Mouse (Mus musculus) heart, adult 2 months (tissue): ENCODE measurements at regions not wholly inside any gene's neighbourhood (a gene's known extent, or its start where the extent isn't known, plus 50 kb on each side); places are given as distances from the start of the nearest gene placed in this dataset.

ENCODE experiments used
- CTCF ChIP-seq: fragments of 200-600 bp; IDR thresholded peaks from 2 replicates; pipeline ENCODE4 v1.8.1; 2022; ENCODE audit warnings: antibody characterized with exemption, mild to moderate bottlenecking, moderate library complexity
- EP300 ChIP-seq: fragments of 200-500 bp; IDR thresholded peaks from 2 replicates; pipeline ENCODE4 v1.6.1; 2011; ENCODE audit warnings: low read depth, low read length, control low read depth; ENCODE audit not compliant: insufficient read depth

GRCm38 (mm10) chr2:178927038-178927660 is 496.8 kb downstream of the Cdh26 start:
- TF ChIP-seq CTCF (no peak), EP300 (no peak)
